Mouse (Mus musculus) neural tube, embryonic 12.5 days (tissue): ENCODE data around the gene Kit. TPM values are rescaled to one million over a fixed set of nuclear protein-coding genes. Genes with fewer than 3 reads are reported as not detected.

Experiments
- ATAC-seq: fragments of 200-750 bp; cut with Nextera tagmentation; 2 replicates; pipeline ENCODE4 v1.8.0; 2017; ENCODE audit warnings: low read depth, mild to moderate bottlenecking, moderate TSS enrichment, moderate library complexity; ENCODE audit not compliant: low FRiP score
- H3K27ac ChIP-seq: fragments of 300-500 bp; sonication (generic); 2 replicates; pipeline ENCODE4 v1.5.1; 2016
- H3K27me3 ChIP-seq: fragments of 300-500 bp; sonication (generic); replicated peaks from 2 replicates; pipeline ENCODE4 v1.6.1; 2016; ENCODE audit warnings: mild to moderate bottlenecking
- H3K36me3 ChIP-seq: fragments of 300-500 bp; sonication (generic); 2 replicates; pipeline ENCODE4 v1.6.1; 2016; ENCODE audit warnings: mild to moderate bottlenecking
- H3K4me1 ChIP-seq: fragments of 300-500 bp; sonication (generic); 2 replicates; pipeline ENCODE4 v1.6.1; 2016
- H3K4me2 ChIP-seq: fragments of 300-500 bp; sonication (generic); replicated peaks from 2 replicates; pipeline ENCODE4 v1.6.1; 2016; ENCODE audit warnings: mild to moderate bottlenecking
- H3K4me3 ChIP-seq: fragments of 300-500 bp; sonication (generic); 2 replicates; pipeline ENCODE4 v1.5.1; 2016
- H3K9ac ChIP-seq: fragments of 300-500 bp; sonication (generic); 2 replicates; pipeline ENCODE4 v1.6.1; 2016; ENCODE audit warnings: mild to moderate bottlenecking
- H3K9me3 ChIP-seq: fragments of 300-500 bp; sonication (generic); 2 replicates; pipeline ENCODE4 v1.6.1; 2016; ENCODE audit warnings: mild to moderate bottlenecking
- WGBS: fragments of 180-500 bp; shearing (Covaris S2); methylation state at CpG from one replicate; pipeline ENCODE4 v1.1.7; 2016; 5-methylcytosine and 5-hydroxymethylcytosine counted together
- polyA plus RNA-seq: library from polyadenylated mRNA; unstranded; fragments of >200 nt; fragmentation: Nextera tagmentation; extraction: Ambion mirVana; gene quantifications from 2 replicates; pipeline ENCODE4 v1.2.1, GENCODE M21; 2016

Gene Kit
- polyA plus RNA-seq, 1 experiment from 2014 or later, result 34.3 TPM

- Histone ChIP-seq H3K27ac (no peak overlapping the region), H3K4me1 (no peaks in the 10 kb centered on the region), H3K9ac (no peak overlapping the region), H3K9me3 (no peaks in the 10 kb centered on the region), H3K36me3 (peaks cover 30% of the 10 kb centered on the region), H3K27me3 (no peaks in the 10 kb centered on the region), H3K4me2 (no peak overlapping the region), H3K4me3 (no peak overlapping the region)
- no peak for ATAC-seq
- 88% methylated on average over 8 of the region's 8 CpGs for WGBS
These were observed 78.7 kb downstream of the Kit start for GRCm38 (mm10) chr5:75653431-75653830.

GRCm38 (mm10) chr5:75658575-75658974 lies 83.9 kb downstream of the Kit start:
- Histone ChIP-seq H3K9ac (no peak overlapping the region), H3K4me1 (0 out of 2 replicates have a peak, but pooled peaks cover 7% of the 10 kb centered on the region), H3K36me3 (peaks cover 16% of the 10 kb centered on the region), H3K9me3 (no peaks in the 10 kb centered on the region), H3K4me3 (no peak overlapping the region), H3K4me2 (no peak overlapping the region), H3K27ac (no peak overlapping the region), H3K27me3 (no peaks in the 10 kb centered on the region)
- no peak for ATAC-seq
- 94% methylated on average over 6 of the region's 6 CpGs for WGBS

GRCm38 (mm10) chr5:75660342-75660741 lies 85.6 kb downstream of the Kit start:
- Histone ChIP-seq H3K4me2 (no peak overlapping the region), H3K4me3 (no peak overlapping the region), H3K27ac (no peak overlapping the region), H3K36me3 (peaks cover 3% of the 10 kb centered on the region; the same call in 1 of the 2 replicates), H3K9ac (no peak overlapping the region), H3K4me1 (0 out of 2 replicates have a peak, but pooled peaks cover 7% of the 10 kb centered on the region), H3K27me3 (no peaks in the 10 kb centered on the region), H3K9me3 (no peaks in the 10 kb centered on the region)
- no peak for ATAC-seq
- WGBS, result 98% methylated on average over 27 of the region's 27 CpGs

GRCm38 (mm10) chr5:75662466-75662865 lies 87.8 kb downstream of the Kit start:
- ATAC-seq, result no peak
- WGBS, result 41% methylated on average over 12 of the region's 12 CpGs
- H3K36me3 ChIP-seq, result no peaks in the 10 kb centered on the region

GRCm38 (mm10) chr5:75663768-75664167 lies 89.1 kb downstream of the Kit start:
- no peak overlapping the region for H3K4me3 ChIP-seq
- H3K27ac ChIP-seq, result no peak overlapping the region
- no peaks in the 10 kb centered on the region for H3K9me3 ChIP-seq
- H3K4me2 ChIP-seq, result no peak overlapping the region
- H3K36me3 ChIP-seq, result no peaks in the 10 kb centered on the region
- 0 out of 2 replicates have a peak, but pooled peaks cover 7% of the 10 kb centered on the region for H3K4me1 ChIP-seq
- H3K9ac ChIP-seq, result no peak overlapping the region
- 89% methylated on average over 2 of the region's 2 CpGs for WGBS
- ATAC-seq, result no peak
- H3K27me3 ChIP-seq, result no peaks in the 10 kb centered on the region

More at GRCm38 (mm10) chr5:75662466-75662865, 87.8 kb downstream of the Kit start:
- Histone ChIP-seq H3K9ac (no peak overlapping the region), H3K27ac (no peak overlapping the region), H3K9me3 (no peaks in the 10 kb centered on the region), H3K4me2 (peak overlapping the region; percentile 35; the same call in 1 of the 2 replicates), H3K4me1 (0 out of 2 replicates have a peak, but pooled peaks cover 7% of the 10 kb centered on the region), H3K27me3 (no peaks in the 10 kb centered on the region), H3K4me3 (no peak overlapping the region)

- no peaks in the 10 kb centered on the region for H3K27me3 ChIP-seq
- no peak overlapping the region for H3K9ac ChIP-seq
- WGBS, result 65% methylated on average over 3 of the region's 3 CpGs
- H3K4me3 ChIP-seq, result no peak overlapping the region
- H3K27ac ChIP-seq, result no peak overlapping the region
- no peak overlapping the region for H3K4me2 ChIP-seq
- H3K9me3 ChIP-seq, result peaks cover 3% of the 10 kb centered on the region; the same call in 1 of the 2 replicates
- no peaks in the 10 kb centered on the region for H3K36me3 ChIP-seq
- no peak for ATAC-seq
- H3K4me1 ChIP-seq, result 0 out of 2 replicates have a peak, but pooled peaks cover 6% of the 10 kb centered on the region
These were observed 92.4 kb downstream of the Kit start for GRCm38 (mm10) chr5:75667083-75667482.

- H3K4me3 ChIP-seq, result no peak overlapping the region
- no peak for ATAC-seq
- no peaks in the 10 kb centered on the region for H3K27me3 ChIP-seq
- no peak overlapping the region for H3K27ac ChIP-seq
- no peaks in the 10 kb centered on the region for H3K4me1 ChIP-seq
- no peaks in the 10 kb centered on the region for H3K36me3 ChIP-seq
- no peak overlapping the region for H3K4me2 ChIP-seq
- WGBS, result 87% methylated on average over 5 of the region's 5 CpGs
- H3K9me3 ChIP-seq, result peaks cover 3% of the 10 kb centered on the region; the same call in 1 of the 2 replicates
- no peak overlapping the region for H3K9ac ChIP-seq
These were observed 96.5 kb downstream of the Kit start for GRCm38 (mm10) chr5:75671136-75671788.

- no peaks in the 10 kb centered on the region for H3K27me3 ChIP-seq
- no peak overlapping the region for H3K27ac ChIP-seq
- H3K4me1 ChIP-seq, result no peaks in the 10 kb centered on the region
- H3K36me3 ChIP-seq, result no peaks in the 10 kb centered on the region
- no peaks in the 10 kb centered on the region for H3K9me3 ChIP-seq
- no peak overlapping the region for H3K9ac ChIP-seq
- H3K4me2 ChIP-seq, result no peak overlapping the region
- no peak for ATAC-seq
- 84% methylated on average over 3 of the region's 3 CpGs for WGBS
- H3K4me3 ChIP-seq, result no peak overlapping the region
These were observed 101.3 kb downstream of the Kit start for GRCm38 (mm10) chr5:75676024-75676423.

GRCm38 (mm10) chr5:75679896-75680295 lies 105.2 kb downstream of the Kit start:
- ATAC-seq, result no peak
- H3K27ac ChIP-seq, result no peak overlapping the region
- WGBS, result 75% methylated on average over 3 of the region's 3 CpGs
- H3K27me3 ChIP-seq, result no peaks in the 10 kb centered on the region
- no peaks in the 10 kb centered on the region for H3K9me3 ChIP-seq
- H3K4me2 ChIP-seq, result no peak overlapping the region
- no peaks in the 10 kb centered on the region for H3K36me3 ChIP-seq
- no peak overlapping the region for H3K9ac ChIP-seq
- H3K4me1 ChIP-seq, result no peaks in the 10 kb centered on the region
- H3K4me3 ChIP-seq, result no peak overlapping the region

GRCm38 (mm10) chr5:75695162-75695809 lies 120.6 kb downstream of the Kit start:
- Histone ChIP-seq H3K4me3 (no peak overlapping the region), H3K4me2 (no peak overlapping the region), H3K36me3 (no peaks in the 10 kb centered on the region), H3K9me3 (no peaks in the 10 kb centered on the region), H3K9ac (no peak overlapping the region), H3K27me3 (no peaks in the 10 kb centered on the region), H3K27ac (no peak overlapping the region), H3K4me1 (no peaks in the 10 kb centered on the region)
- ATAC-seq, result no peak
- 81% methylated on average over 12 of the region's 12 CpGs for WGBS

GRCm38 (mm10) chr5:75696960-75697359 lies 122.2 kb downstream of the Kit start:
- H3K4me1 ChIP-seq, result no peaks in the 10 kb centered on the region
- H3K4me2 ChIP-seq, result no peak overlapping the region
- H3K9me3 ChIP-seq, result no peaks in the 10 kb centered on the region
- no peak for ATAC-seq
- H3K27me3 ChIP-seq, result no peaks in the 10 kb centered on the region
- WGBS, result 82% methylated on average over 5 of the region's 5 CpGs
- no peak overlapping the region for H3K27ac ChIP-seq
- no peaks in the 10 kb centered on the region for H3K36me3 ChIP-seq
- no peak overlapping the region for H3K4me3 ChIP-seq
- no peak overlapping the region for H3K9ac ChIP-seq

GRCm38 (mm10) chr5:75698556-75698955 lies 123.8 kb downstream of the Kit start:
- H3K4me3 ChIP-seq, result no peak overlapping the region
- H3K4me2 ChIP-seq, result no peak overlapping the region
- H3K9ac ChIP-seq, result no peak overlapping the region
- H3K4me1 ChIP-seq, result no peaks in the 10 kb centered on the region
- WGBS, result 92% methylated on average over 8 of the region's 8 CpGs
- no peak for ATAC-seq
- no peaks in the 10 kb centered on the region for H3K9me3 ChIP-seq
- H3K36me3 ChIP-seq, result no peaks in the 10 kb centered on the region
- no peak overlapping the region for H3K27ac ChIP-seq
- no peaks in the 10 kb centered on the region for H3K27me3 ChIP-seq
